Mouse (Mus musculus) heart, postnatal 0 days (tissue): ENCODE measurements around the gene Klre1. TPM values are rescaled to one million over a fixed set of nuclear protein-coding genes. Genes with fewer than 3 reads are reported as not detected.

Source experiments
- ATAC-seq: fragments of 200-750 bp; cut with Nextera tagmentation; 2 replicates; pipeline ENCODE4 v1.8.0; 2017; ENCODE audit warnings: low read depth, moderate number of reproducible peaks, moderate library complexity; ENCODE audit not compliant: insufficient read depth
- DNase-seq: peaks from one replicate; pipeline ENCODE4 v3.0.0-alpha.2; 2016; ENCODE audit warnings: low spot score
- H3K27ac ChIP-seq: fragments of 300-500 bp; sonication (generic); 2 replicates; pipeline ENCODE4 v1.5.1; 2014; ENCODE audit warnings: low read depth, mild to moderate bottlenecking
- H3K27me3 ChIP-seq: fragments of 300-500 bp; sonication (generic); 2 replicates; pipeline ENCODE4 v1.6.1; 2014; ENCODE audit warnings: low read length, mixed read lengths; ENCODE audit not compliant: control insufficient read depth, insufficient read depth
- H3K36me3 ChIP-seq: fragments of 300-500 bp; sonication (generic); replicated peaks from 2 replicates; pipeline ENCODE4 v1.6.1; 2014; ENCODE audit warnings: low read length, mixed read lengths; ENCODE audit not compliant: control insufficient read depth, insufficient read depth
- H3K4me1 ChIP-seq: fragments of 300-500 bp; sonication (generic); 2 replicates; pipeline ENCODE4 v1.6.1; 2014; ENCODE audit warnings: antibody characterized with exemption; ENCODE audit not compliant: control insufficient read depth, insufficient read depth
- H3K4me2 ChIP-seq: fragments of 300-500 bp; sonication (generic); 2 replicates; pipeline ENCODE4 v1.6.1; 2014; ENCODE audit warnings: low read depth, mild to moderate bottlenecking, low read length, moderate library complexity
- H3K4me3 ChIP-seq: fragments of 300-500 bp; sonication (generic); 2 replicates; pipeline ENCODE4 v1.5.1; 2014; ENCODE audit warnings: low read depth, low read length
- H3K9ac ChIP-seq: fragments of 300-500 bp; sonication (generic); replicated peaks from 2 replicates; pipeline ENCODE4 v1.6.1; 2014; ENCODE audit warnings: low read depth, low read length, mixed read lengths
- H3K9me3 ChIP-seq: fragments of 300-500 bp; sonication (generic); replicated peaks from 2 replicates; pipeline ENCODE4 v1.6.1; 2016; ENCODE audit warnings: low read length; ENCODE audit not compliant: control insufficient read depth
- CTCF ChIP-seq: IDR thresholded peaks from 2 replicates; pipeline ENCODE4 v1.5.1; 2016; ENCODE audit warnings: antibody characterized with exemption, control low read depth, low read depth
- EP300 ChIP-seq: IDR thresholded peaks from 2 replicates; pipeline ENCODE4 v1.6.1; 2016; ENCODE audit warnings: antibody characterized with exemption, low read depth
- WGBS: fragments of 180-500 bp; shearing (Covaris S2); extraction: QIAGEN DNeasy Blood & Tissue Kit; methylation state at CpG from one replicate; pipeline ENCODE4 v1.1.7; 2014; 5-methylcytosine and 5-hydroxymethylcytosine counted together
- polyA plus RNA-seq: library from polyadenylated mRNA; unstranded; fragments of >200 nt; fragmentation: Nextera tagmentation; extraction: Ambion mirVana; gene quantifications from 2 replicates; pipeline ENCODE4 v1.2.1, GENCODE M21; 2015
- total RNA-seq: library from RNA; depleted of rRNA; stranded (reverse); fragments of >200 nt; gene quantifications from 2 replicates; pipeline ENCODE4 v1.2.3, GENCODE M21; 2014; ENCODE audit warnings: low replicate concordance; rRNA removed

Gene Klre1
- not detected in 2 replicates for total RNA-seq
- not detected in 2 replicates for polyA plus RNA-seq

DNA sequence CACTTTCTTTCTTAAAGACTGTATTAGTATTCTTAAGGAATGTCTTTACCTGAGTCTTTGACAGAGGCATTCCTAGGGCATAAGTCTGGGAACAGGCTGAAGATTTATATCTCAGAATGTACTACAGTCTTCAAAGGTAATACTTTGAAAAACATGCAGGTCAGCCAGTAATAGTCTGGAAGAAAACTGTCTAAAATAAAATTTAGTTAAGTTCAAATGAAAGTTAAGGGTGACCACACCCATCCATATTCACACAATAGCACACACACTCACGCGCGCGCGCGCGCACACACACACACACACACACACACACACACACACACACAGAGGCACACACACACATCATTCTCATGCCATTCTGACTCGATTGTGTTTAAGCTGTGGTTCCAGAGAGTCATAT lies at the start of gene Klre1:
Gene Klre1, plus strand, starts transcription at position 301 of the 400 bp plus-strand sequence.
- DNase-seq: no peak
- Histone ChIP-seq H3K27ac (no peak within 1 kb of the TSS), H3K9ac (no peak within 1 kb of the TSS), H3K4me1 (no peaks in the 10 kb centered on the region), H3K27me3 (no peaks in the 10 kb centered on the region), H3K36me3 (no peaks in the 10 kb centered on the region), H3K4me2 (no peak within 1 kb of the TSS), H3K4me3 (no peak within 1 kb of the TSS), H3K9me3 (no peaks in the 10 kb centered on the region)
- TF ChIP-seq CTCF (no peak), EP300 (no peak)
- WGBS: 90% methylated on average over 8 of the region's 8 CpGs
- ATAC-seq: no peak

DNA sequence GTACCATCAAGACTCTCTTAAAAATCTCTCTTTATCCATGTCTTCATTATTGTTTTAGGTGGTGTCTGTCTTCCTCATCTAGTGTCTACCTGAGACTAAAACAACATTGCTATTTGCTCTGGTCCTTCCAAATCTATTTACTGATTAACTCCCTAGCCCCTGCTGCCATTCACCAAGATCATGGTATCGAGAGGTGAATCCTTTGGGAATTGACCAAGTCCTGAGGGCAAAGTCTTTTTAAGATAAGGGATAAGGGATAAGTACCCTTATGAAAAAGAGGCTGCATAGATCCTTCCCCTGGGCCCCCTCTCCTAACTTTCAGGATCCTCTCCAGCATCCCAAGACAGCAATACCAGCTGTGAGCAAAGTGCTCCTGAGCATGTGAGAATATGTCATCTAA lies 48.1 kb upstream of the Klre1 start:
- Histone ChIP-seq H3K36me3 (no peaks in the 10 kb centered on the region), H3K27me3 (no peaks in the 10 kb centered on the region), H3K27ac (no peak overlapping the region), H3K4me1 (peaks cover 12% of the 10 kb centered on the region; the same call in 1 of the 2 replicates), H3K4me2 (no peak overlapping the region), H3K9me3 (no peaks in the 10 kb centered on the region), H3K4me3 (no peak overlapping the region), H3K9ac (no peak overlapping the region)
- WGBS: 88% methylated on average over 1 of the region's 1 CpGs
- TF ChIP-seq EP300: no peak
- no peak for TF ChIP-seq CTCF
- DNase-seq: no peak
- ATAC-seq: no peak

DNA sequence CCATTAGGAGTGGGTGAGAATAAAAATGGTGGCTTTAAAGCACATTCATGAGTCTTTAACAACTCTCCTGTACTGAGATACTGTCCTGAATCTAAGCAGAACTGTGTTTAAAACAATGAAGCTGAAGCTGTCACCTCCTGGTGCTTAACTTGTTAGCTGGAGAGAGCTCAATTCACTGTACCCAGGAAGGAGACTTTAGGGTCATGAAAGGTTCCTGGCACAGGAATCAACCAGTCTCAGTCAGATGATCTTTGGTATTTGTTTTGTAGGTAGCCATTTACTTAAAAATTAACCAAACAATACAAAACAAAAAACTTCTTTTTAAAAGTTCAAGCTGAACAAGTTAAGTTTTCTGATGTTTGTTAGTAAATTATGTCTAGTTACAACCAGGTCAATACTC lies 47.4 kb upstream of the Klre1 start:
- Histone ChIP-seq H3K36me3 (no peaks in the 10 kb centered on the region), H3K9ac (no peak overlapping the region), H3K4me2 (no peak overlapping the region), H3K27me3 (no peaks in the 10 kb centered on the region), H3K4me3 (no peak overlapping the region), H3K27ac (no peak overlapping the region), H3K9me3 (no peaks in the 10 kb centered on the region), H3K4me1 (peaks cover 19% of the 10 kb centered on the region)
- TF ChIP-seq EP300 (no peak), CTCF (no peak)
- DNase-seq (no peak), ATAC-seq (no peak)

DNA sequence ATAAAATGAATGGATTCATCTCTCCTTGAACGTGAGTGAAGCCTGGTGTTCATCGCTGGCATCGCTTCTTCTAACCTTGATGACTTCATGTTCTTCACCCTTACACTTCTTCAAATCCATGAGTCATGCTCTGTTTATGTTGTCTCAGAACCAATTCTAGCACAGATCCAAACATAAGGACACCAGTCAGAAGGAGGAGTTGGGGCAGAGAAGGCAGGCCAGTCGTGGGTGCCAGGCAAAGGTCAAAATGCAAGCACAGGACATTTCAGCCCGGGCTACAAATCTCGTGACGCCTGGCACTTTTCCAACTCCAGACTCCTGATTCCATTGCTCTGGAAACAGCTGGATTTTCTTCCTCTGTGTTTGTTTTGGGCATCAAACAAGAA lies 45.2 kb upstream of the Klre1 start:
- no peaks in the 10 kb centered on the region for H3K27me3 ChIP-seq
- peaks cover 26% of the 10 kb centered on the region for H3K4me1 ChIP-seq
- peak overlapping the region; percentile 84 for H3K9ac ChIP-seq
- DNase-seq (peak; percentile 71), ATAC-seq (peak; percentile 71)
- 22% methylated on average over 7 of the region's 7 CpGs for WGBS
- peak overlapping the region; percentile 74 for H3K4me2 ChIP-seq
- peaks cover 7% of the 10 kb centered on the region; the same call in 1 of the 2 replicates for H3K36me3 ChIP-seq
- H3K27ac ChIP-seq: peak overlapping the region; percentile 84
- H3K4me3 ChIP-seq: peak overlapping the region; percentile 88
- TF ChIP-seq CTCF (0 out of 2 replicates have a peak, but pooled peaks have one; percentile 2), EP300 (no peak)
- no peaks in the 10 kb centered on the region for H3K9me3 ChIP-seq

DNA sequence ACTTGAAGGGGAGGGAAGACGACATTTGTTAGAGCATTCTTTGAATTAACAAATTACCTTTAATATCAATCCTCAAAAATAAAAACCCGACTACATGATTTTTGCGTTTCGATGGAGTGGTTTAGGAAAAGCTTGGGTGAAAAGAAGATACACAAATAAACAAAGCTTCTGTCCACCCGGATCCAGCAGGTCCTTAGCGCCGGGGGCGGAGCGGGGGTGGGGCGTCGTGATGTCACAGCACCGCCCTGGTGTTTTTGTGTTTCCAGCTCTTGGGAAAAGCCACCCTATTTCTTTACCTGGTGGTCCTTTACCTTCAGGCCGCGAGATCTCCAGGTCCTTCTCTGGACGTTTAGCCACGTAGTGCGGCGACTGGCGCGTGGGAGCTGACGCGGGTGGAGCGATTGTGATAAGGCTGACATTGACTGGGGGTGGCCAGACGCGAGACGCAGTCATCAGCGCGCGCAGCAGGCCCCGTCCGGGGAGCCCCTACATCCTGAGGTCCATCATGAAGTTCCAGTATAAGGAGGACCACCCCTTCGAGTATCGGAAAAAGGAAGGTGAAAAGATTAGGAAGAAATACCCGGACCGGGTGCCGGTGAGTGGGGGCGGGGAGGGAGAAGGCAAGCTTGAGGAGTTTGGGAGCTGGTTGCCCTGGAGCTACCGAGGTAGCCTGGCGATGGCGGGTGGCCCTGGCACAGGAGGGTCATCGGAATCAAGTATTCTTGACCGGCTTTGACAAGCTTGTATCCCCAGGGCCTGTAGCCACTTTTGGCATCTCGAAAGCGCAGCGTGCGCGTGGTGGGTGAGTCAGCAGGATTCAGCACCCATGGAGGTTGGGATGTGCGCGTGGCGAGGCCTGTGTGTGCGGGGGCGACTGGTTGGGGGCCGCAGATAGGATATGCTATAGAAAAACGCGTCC lies 44.5 kb upstream of the Klre1 start, which contains the start of gene Gabarapl1:
Gene Gabarapl1, plus strand, starts transcription at position 219 of the 919 bp plus-strand sequence.
- H3K4me1 ChIP-seq: peaks cover 26% of the 10 kb centered on the region
- no peaks in the 10 kb centered on the region for H3K9me3 ChIP-seq
- peak within 1 kb of the TSS; percentile 74 for H3K4me2 ChIP-seq
- DNase-seq (peak; percentile 78), ATAC-seq (peak; percentile 84)
- no peaks in the 10 kb centered on the region for H3K27me3 ChIP-seq
- peak within 1 kb of the TSS; percentile 84 for H3K9ac ChIP-seq
- under 1% methylated on average over 55 of the region's 55 CpGs for WGBS
- TF ChIP-seq CTCF (no peak), EP300 (peak; percentile 65)
- peaks cover 13% of the 10 kb centered on the region for H3K36me3 ChIP-seq
- H3K27ac ChIP-seq: peak within 1 kb of the TSS; percentile 84
- H3K4me3 ChIP-seq: peak within 1 kb of the TSS; percentile 88
